Mouse (Mus musculus) forebrain, embryonic 11.5 days (tissue): Measurements from ENCODE around the gene Nbl1. TPM values are rescaled to one million over a fixed set of nuclear protein-coding genes. Genes with fewer than 3 reads are reported as not detected.

Experiments used
- polyA plus RNA-seq: library from polyadenylated mRNA; unstranded; fragments of >200 nt; fragmentation: Nextera tagmentation; extraction: Ambion mirVana; gene quantifications from 2 replicates; pipeline ENCODE4 v1.2.1, GENCODE M21; 2014

The Nbl1 gene
- polyA plus RNA-seq, 1 experiment from 2014 or later: 23.9 TPM

Other genes starting within 250 kb of the Nbl1 start
- 0.31 and 0.33 TPM in 2 replicates for gene Pla2g5, start 229.5 kb downstream of the Nbl1 start, polyA plus RNA-seq
- gene Gm13030, start 219.0 kb downstream of the Nbl1 start, polyA plus RNA-seq: not detected in 2 replicates
- not detected in 2 replicates for gene Pla2g2e, start 215.1 kb downstream of the Nbl1 start, polyA plus RNA-seq
- 2.8 and 3.5 TPM in 2 replicates for gene Otud3, start 179.0 kb downstream of the Nbl1 start, polyA plus RNA-seq
- gene Rnf186, start 125.9 kb downstream of the Nbl1 start, polyA plus RNA-seq: not detected in 2 replicates
- 0.77 and 0.96 TPM in 2 replicates for gene Tmco4, start 120.1 kb downstream of the Nbl1 start, polyA plus RNA-seq
- 0.27 TPM in 1 of 2 replicates, not detected in the other for gene Htr6, start 17.4 kb downstream of the Nbl1 start, polyA plus RNA-seq
- 344 and 387 TPM in 2 replicates for gene Minos1, start 38.1 kb upstream of the Nbl1 start, polyA plus RNA-seq
- gene Capzb, start 99.9 kb upstream of the Nbl1 start, polyA plus RNA-seq: 238 and 240 TPM in 2 replicates
- 11.4 and 16.4 TPM in 2 replicates for gene Pqlc2, start 217.7 kb upstream of the Nbl1 start, polyA plus RNA-seq
- 97.4 and 103 TPM in 2 replicates for gene Akr7a5, start 217.8 kb upstream of the Nbl1 start, polyA plus RNA-seq